Mouse (Mus musculus) spleen, postnatal 4 days (tissue): ENCODE measurements around the gene Ndufv3.
"Not testable (repeated sequence)": the region's sequence is repeated elsewhere in the genome, so short reads cannot be mapped to it uniquely, and the experiment has no call there.

ENCODE experiments used
- DNase-seq, 2 experiments: peaks; one replicate each; pipeline ENCODE4 v3.0.0; 2022; ENCODE audit warnings: low spot score in 2 of 2

Gene Ndufv3

DNA sequence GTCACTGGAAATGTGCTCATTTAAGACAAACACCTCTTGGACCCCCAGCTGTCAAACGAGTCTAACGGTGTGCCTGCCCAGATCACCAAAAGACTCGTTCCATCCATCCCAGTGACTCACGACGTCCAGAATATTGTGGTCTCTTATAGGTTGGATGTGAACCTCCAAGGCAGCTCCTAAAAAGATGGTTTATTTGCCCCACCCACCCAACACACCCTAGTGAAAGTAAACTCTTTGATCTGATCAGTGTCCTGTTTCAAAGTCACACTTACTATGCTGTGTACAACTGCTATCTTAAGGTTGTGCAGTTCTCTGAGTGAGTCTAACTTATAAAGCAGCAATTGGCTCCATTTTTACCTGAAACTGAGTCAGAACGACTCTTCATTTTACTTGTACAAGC, 7.3 kb upstream of the Ndufv3 start:
- DNase-seq, result no peak

DNA sequence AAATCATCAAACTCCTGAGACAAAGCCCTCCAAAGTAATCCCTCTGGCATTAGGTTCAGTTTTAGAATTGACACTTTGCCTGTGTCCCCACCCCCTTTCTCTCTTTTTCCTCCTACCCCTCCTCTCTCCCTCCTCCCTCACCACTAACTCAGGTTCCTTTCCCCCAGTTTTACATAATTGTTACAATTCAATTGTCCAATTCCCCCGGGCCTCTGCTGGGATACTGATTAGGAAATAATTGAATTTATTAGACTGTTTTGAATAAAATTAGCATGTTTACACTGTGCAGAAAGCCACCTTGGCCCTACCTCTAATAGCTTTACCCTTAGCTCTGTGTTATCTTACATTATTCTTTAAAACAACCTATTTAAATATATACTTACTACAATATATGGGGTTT, 5.2 kb upstream of the Ndufv3 start:
- DNase-seq, result no peak

DNA sequence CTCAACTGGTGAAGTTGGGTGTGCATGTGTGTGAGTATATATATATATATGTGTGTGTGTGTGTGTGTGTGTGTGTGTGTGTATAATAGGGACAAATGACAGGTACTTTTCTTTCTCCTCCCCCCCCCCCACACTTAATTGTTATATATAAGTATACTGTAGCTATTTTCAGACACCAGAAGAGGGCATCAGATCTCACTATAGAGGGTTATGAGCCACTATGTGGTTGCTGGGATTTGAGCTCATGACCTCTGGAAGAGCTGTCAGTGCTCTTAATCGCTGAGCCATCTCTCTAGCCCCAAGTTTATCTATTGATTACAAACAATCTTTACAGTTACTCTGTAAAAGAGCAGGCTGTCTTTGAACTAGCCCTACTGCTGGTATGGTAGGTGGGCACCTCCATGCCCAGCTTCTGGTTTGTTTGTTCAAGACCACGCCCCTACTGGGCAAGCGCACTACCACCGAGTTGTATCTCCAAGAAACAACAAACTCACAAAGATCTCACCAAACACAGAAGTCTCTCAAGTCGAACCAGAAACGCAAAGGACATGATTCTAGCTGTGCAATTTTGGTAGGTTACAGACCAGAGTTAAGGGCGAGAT, 470 bp upstream of the Ndufv3 start:
- no peak for DNase-seq

DNA sequence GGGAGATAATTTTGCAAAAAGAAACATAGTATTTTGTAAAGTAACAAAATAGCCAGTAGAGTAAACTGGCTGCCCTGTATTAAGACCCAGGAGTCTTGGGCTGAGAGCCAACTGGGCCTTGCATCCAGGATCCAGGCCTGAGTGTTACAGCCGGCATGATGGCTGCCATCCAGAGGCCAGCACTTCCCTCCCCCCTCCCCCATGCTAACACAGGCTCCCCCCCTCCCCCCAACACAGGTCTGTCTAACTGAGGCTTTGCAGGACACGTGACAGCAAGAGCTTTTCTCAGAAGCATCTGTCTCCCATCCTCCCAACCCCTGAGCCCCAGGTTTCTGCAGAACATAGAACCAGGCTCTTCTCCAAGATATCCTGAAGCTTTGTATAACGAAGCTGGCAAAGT, 980 bp downstream of the Ndufv3 start:
- DNase-seq, result no peak

DNA sequence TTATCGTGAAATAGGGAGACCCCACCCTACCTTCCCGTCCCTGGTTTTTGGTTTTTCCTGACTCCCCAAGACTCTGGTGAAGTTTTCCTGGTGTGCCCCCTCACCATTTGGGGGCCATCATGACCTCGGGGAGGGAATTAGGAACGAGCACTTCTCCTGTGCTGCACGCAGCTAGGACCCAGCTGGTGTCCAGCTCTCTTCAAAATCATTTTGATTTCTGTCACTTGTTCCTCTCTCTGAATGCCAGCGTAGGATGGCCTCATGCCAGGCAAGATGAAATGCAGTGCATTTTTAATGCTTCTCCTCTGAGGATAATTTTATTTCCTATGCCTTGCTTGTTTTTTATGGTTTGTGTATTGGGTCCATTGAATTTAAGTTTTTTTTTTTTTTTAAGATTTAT, 2.0 kb downstream of the Ndufv3 start:
- DNase-seq, result no peak

DNA sequence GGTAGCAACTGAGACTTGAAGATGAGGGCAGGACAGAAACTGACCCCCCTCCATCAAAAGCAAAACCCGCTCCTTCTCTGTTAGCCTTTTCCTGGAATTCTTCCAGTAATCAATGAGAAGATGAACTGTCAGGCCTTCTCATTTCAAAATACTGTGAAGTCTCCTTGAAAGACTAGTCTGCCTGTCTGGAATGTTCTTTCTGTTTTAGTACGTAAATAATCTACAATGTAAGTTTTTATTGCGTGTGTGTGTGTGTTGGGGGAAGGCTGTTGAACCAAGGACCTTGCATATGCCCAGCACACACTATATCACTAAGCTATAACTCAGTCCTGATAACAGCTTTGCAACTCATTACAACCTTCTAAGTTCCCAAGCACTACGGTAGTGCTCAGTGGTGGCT, 5.2 kb downstream of the Ndufv3 start:
- DNase-seq, result no peak

DNA sequence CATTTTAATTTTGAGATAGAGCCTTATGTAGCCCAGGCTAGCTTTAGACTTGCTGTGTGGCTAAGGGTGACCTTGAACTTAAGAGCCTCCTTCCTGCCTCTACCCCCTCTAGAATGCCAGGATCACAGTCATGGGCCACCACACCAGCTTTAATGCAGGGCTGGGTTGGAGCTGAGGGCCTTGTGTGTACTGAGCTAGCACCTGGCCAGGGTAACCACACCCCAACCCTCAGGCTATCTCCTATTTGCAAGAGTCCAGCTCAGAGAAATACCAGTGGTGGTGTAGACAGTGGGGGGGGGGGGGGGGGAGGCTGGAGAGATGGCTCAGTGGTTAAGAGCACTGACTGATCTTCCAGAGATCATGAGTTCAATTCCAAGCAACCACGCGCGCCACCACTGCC, 5.9 kb downstream of the Ndufv3 start:
- DNase-seq, result no peak

DNA sequence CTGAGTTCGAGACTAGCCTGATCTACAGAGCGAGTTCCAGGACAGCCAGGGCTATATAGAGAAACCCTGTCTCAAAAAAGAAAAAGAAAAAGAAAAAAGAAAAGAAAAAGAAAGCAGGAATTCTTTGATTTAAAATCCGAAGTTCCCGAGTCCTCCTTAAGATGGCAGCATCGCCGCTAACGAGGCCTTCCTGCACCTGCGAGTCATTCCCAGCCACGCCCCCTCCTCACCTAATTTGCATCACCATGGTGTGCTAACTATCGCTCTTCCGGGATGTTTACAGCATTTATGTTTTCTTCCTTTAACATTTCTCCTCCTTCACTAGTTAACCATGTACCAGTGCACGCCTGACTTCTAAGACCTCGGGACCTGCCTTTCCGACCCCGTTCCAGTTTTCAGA, 9.4 kb downstream of the Ndufv3 start:
- DNase-seq, result no peak

DNA sequence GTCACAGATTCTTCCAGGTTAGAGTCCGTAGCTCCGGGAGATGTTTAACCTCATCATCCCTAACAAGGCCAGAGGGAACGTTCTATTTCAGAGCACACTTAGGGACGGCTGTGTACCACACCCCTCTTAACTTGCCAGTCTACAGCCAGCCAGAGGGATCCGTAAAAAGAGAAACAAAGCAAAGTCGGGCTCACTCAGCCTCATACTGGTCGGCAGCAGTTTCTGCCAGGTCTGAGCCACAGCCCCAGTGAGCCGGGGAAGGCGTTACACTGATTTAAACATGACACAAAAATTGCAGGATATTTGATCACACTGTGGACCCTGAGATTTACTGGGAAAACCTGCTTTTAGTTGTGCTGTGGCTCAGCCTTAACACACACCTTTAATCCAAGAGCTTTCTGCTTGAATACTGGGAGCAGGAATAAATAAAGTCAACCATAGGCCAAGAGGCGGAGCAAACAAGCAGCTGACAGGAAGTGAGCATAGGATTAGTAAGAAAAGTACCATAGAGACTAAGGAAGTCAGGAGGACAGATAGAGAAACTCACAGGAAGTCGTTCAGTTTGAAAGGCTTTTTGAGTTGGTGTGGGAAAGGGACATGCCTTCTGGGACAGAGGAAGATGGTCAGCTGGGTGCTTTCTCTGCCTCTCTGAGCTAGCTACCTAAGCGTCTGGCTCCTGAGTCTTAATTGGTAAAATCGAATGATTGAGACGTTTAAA, 11.7 kb downstream of the Ndufv3 start:
- DNase-seq, result no peak

DNA sequence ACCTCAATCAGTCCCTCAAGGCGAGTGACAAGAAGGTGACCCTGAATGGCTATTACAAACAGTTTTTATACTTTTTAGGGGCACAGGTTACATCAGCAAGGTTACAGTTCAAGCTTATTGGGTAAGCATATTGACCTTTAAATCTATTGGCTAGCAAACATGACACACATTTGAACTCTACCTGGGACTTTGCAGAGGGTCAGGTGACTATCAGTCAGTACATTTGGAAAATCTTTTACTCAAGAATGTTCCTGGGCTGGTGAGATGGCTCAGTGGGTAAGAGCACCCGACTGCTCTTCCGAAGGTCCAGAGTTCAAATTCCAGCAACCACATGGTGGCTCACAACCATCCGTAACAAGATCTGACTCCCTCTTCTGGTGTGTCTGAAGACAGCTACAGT, 12.4 kb downstream of the Ndufv3 start:
- DNase-seq, result not testable (repeated sequence)

DNA sequence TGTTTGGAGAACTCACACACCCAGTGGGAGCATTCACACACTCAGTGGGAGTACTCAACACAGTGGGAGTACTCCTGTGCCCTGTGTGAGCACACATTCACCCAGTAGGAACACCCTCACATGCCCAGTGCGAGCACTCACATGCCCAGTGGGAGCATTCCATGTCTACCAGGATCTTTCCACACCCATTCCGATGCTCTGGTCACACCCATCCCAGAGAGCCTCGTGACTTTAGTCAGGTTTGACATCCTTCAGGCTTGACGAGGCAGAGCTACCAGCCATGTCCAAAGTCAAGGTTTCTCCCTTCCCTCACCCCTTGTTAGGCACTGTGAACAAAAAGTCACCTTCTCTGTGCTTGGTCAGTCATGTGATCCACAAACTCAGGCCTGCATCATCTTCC, 15.4 kb downstream of the Ndufv3 start:
- DNase-seq, result no peak

DNA sequence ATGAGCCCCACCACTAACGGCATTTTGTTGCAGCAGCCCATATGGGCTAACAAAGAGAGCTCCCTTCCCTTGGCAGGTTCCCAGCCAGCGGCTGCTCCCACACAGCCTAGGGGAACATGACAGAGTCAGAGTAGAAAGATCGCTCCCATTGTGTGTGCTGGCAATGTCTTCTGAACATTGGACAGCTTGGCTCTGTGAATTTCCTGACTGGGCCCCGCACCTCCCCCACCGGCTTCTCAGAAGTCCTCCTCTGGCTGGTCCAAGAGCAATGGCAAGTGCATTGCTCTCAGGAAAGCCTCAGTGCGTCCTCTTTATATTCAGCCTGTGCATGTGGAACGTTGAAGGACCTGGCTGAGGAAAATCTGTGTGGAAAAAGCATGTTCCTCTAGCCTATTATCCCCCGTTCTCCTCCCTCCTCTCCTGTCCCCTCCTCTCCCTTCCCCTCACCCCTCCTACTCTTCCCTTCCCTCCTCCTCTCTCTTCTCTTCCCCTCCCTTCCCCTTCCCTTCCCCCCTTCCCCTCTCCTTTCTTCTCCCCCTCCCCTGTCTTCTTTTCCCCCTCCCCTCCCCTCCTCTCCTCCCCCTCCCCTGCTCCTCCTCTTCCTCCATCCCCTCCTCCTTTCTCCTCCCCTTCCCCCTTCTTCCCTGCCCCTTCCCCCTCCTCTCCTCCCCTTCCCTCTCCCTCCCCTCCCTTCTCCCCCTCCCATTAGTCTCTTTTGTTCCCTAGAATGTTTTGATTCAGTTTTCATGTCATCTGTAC, 16.1 kb downstream of the Ndufv3 start:
- DNase-seq, result no peak

DNA sequence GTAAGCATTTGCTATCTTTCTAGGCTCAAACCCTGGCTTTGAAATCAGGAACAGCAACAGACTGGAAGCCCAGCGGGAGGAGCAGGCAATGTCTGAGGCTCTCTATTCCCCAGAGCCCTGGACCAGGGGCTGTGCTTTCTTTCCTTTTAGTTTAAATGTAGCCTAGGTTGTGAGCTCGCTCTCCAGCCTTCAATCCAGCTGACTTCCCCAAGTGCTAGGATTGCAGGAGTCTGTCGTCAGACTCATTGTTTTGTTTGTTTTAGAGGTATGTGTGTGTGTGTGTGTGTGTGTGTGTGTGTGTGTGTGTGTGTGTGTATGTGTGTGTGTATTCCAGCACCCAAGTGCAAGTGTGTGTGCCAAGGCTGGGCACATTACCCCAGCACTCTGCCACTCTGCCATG, 20.2 kb downstream of the Ndufv3 start:
- DNase-seq, result no peak

DNA sequence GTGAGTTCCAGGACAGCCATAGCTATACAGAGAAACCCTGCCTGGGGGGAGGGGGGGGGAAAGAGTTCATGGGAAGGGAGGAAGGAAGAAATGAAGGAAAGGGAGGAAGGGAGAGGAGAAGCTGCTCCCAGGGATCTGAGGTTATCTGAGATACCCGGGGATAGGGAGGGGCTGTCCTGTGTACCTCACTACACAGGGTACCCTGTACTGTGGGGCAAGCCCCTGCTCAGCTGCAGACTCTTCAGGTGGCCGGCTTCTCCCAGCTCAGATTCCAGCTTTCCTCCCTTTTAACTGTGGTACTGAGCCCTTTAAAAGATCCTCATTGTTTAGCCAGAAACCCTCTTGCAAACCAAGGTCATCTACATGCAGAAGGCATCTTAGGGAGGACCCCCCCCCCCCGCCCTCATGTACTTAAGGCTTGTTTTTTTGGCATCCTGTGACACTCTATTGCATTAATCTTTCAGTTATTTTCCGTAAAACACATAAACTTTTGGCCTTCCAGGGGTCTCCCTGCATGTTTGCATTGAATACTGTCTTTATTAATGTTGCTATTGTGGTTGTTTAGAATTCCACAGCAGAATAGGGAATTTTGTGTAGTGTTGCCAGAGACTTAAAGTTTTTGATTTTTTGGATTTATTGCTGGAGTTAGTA, 21.0 kb downstream of the Ndufv3 start:
- DNase-seq, result no peak

DNA sequence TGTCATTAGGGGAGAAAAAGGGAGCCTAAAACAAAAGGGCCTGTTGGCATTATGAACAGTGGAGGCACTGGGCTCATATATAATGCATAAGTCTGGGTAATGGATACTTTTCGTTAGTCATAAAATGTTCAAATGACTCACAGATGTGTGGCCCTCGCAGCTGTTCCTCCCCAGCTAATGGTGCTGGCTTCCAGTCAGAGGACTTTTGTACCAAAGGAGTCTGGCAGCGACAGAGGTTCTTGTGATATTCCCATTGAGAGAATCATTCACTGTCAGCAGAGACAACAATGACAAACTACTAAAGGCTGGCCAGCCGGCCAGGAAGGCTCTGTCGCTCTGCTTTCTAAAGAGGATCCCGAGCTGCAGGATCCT, 21.5 kb downstream of the Ndufv3 start:
- DNase-seq, result no peak

DNA sequence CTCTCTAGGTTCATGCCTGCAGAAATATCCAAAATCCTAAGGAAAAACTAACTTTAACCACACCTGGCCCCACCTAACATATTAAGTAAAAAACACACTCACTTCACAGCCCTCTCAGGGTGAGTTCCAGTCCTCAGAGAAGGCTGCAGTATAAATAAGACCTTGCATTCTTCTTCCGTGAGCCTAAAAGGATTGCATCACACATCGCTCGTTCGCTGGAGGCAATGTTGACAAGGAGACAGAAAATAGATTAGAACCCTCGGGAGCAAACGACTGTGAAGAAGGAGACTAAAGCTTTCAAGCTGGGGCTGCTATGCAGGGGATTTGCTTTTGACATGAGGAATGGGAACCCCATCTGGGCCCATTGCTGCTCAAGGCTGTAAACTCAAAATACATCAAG, 23.7 kb downstream of the Ndufv3 start:
- no peak for DNase-seq

DNA sequence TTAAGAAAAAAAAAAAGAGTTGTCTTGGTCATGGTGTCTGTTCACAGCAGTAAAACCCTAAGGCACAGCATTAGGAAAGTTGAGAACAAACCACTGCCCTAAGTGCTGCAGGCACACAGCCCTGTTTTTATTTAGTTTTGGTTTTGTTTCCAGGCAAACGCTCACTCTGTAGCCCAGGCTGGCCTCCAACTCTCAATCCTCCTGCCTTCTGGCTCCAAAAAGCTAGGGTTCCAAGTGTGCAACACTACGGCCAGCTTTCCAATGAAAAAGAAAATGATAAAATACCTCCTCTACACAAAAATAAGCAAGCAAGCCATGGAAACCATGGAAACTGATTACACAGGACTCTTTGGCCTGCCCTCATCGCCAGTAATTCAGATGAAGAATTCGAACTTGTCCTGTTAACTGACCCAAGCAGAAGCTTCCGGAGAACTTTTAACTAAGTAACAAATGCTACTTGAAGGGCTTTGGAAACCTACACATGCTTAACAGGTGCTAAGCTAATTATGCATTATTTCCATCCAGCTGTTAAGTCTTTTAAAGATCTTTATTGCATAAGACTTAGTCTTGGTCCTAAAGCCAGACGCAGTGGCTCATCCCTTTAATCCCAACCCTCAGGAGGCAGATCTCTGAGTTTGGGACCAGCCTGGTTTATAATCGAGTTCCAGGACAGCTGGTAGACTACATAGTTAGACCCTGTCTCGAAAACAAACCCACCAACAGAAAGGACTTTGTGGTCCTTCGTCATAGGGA, 26.7 kb downstream of the Ndufv3 start:
- DNase-seq, result no peak

DNA sequence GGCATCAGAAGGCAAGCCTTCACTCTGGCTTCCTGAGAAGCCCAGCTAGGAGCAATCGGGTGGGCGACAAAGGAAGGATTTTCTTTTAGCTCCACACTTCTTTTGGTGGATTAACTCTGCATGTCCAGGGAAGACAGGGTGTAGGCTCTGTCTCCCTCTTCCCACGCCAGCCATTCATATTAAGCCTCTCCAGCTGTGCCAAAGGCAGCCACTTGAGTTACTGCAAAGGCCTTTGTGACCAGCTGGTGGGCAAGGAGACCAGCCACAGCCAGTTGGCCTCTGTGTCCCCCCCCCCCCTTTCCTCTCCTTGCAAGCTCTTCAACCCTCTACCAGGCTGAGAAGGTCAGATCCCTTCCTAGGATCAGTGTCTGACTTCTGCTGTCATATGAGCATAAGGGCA, 28.1 kb downstream of the Ndufv3 start:
- DNase-seq, result no peak

DNA sequence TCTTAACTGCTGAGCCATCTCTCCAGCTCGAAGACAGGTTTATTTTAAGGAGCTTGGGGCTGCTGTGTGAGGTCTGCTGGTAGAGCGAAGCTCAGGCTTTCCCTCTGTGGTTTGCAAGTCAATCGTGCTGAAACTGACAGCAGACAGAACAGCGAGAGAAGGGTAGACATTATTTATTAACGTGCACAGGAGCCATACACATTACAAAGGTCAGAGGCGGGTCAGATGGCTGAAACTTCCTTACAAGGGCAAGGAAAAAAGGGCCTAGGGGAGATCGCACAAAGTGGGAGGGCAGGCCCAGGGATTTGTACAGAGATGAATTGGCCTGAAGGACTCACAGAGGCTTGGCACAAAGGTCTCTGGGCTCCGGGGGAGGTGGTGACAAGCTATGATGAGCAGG, 29.5 kb downstream of the Ndufv3 start:
- DNase-seq, result no peak

DNA sequence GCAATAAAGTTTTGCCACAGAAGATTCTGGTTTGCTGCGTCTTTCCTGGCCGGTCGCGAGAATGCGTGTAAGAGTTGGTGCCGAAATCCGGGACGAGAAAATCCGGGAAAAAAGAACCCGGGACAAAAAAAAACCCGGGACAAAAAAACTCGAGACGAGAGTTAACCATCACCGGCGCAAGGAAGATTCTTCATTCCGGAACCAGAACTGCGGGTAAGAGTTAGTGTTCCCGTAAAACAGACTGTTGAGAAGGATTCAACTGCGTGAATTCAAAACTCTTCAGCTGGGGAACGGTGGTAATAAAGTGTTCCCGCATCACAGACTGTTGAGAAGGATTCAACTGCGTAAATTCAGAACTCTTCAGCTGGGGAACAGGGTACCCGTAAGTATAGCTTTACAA, 32.7 kb downstream of the Ndufv3 start:
- not testable (repeated sequence) for DNase-seq

DNA sequence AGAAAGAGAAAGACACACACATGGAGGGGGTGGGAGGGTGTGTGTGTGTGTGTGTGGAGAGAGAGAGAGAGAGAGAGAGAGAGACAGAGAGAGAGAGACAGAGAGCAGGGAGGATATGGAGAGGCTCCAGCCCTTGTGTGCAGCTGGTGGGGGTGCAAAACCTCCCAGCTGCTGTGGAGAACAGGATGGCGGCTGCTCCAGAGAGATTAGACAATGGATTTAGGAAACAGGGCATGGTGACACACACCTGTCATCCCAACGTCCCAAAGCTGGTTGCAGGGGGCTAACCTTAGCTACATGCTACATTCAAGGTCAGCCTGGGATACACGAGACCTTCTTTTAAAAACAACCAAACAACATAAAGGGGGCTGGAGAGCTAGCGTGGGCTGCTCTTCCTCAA, 36.3 kb downstream of the Ndufv3 start:
- no peak for DNase-seq
